Mouse (Mus musculus): ENCODE results near the gene Ica1l.

Gene Ica1l

GRCm38 (mm10) chr1:59959941-59960340 is 83.0 kb downstream of the Ica1l start:
- DNase-seq: no peak

- DNase-seq: no peak
Observed at GRCm38 (mm10) chr1:59957206-59957605, 85.8 kb downstream of the Ica1l start.

GRCm38 (mm10) chr1:59947509-59947908 is 95.5 kb downstream of the Ica1l start:
- no peak for DNase-seq

- DNase-seq: no peak
Observed at GRCm38 (mm10) chr1:59945969-59946368, 97.0 kb downstream of the Ica1l start.

- DNase-seq: peak in 1 of 2 experiments; percentile 39
Observed at GRCm38 (mm10) chr1:59943825-59944224, 99.2 kb downstream of the Ica1l start.

- DNase-seq: no peak
Observed at GRCm38 (mm10) chr1:59942057-59942790, 100.8 kb downstream of the Ica1l start.

GRCm38 (mm10) chr1:59941063-59941462 is 101.9 kb downstream of the Ica1l start:
- DNase-seq: no peak

- peak in 1 of 2 experiments; percentile 42 for DNase-seq
Observed at GRCm38 (mm10) chr1:59932991-59933390, 110.0 kb downstream of the Ica1l start.
